Mouse (Mus musculus) layer of hippocampus, adult 2 months (tissue): ENCODE data around the gene Col5a1. TPM values are rescaled to one million over a fixed set of nuclear protein-coding genes. Genes with fewer than 3 reads are reported as not detected.

Experiments
- DNase-seq, 2 experiments: peaks; one replicate each; pipeline ENCODE4 v3.0.0; 2022; ENCODE audit warnings: low spot score in 2 of 2
- H3K27ac ChIP-seq: fragments of 200-600 bp; 2 replicates; pipeline ENCODE4 v1.8.1; 2022
- H3K4me3 ChIP-seq: fragments of 200-600 bp; 2 replicates; pipeline ENCODE4 v1.8.1; 2022; ENCODE audit warnings: mild to moderate bottlenecking
- CTCF ChIP-seq: fragments of 200-600 bp; conservative IDR thresholded peaks from 2 replicates; pipeline ENCODE4 v1.8.1; 2022; ENCODE audit warnings: antibody characterized with exemption, mild to moderate bottlenecking, moderate library complexity
- total RNA-seq, 2 experiments: library from RNA; stranded (reverse); gene quantifications; 2 replicates each; pipeline ENCODE4 v1.2.3; 2021

The Col5a1 gene
- total RNA-seq, 2 experiments from 2014 or later: 3.6 to 4.1 TPM

GRCm38 (mm10) chr2:28039647-28040325, 153.6 kb downstream of the Col5a1 start:
- Histone ChIP-seq H3K4me3 (no peak overlapping the region), H3K27ac (no peak overlapping the region)
- no peak for DNase-seq
- no peak for TF ChIP-seq CTCF

GRCm38 (mm10) chr2:28040466-28040865, 154.2 kb downstream of the Col5a1 start:
- no peak for DNase-seq
- H3K27ac ChIP-seq: no peak overlapping the region
- no peak for TF ChIP-seq CTCF
- H3K4me3 ChIP-seq: no peak overlapping the region

- Histone ChIP-seq H3K4me3 (no peak overlapping the region), H3K27ac (no peak overlapping the region)
- no peak for TF ChIP-seq CTCF
- no peak for DNase-seq
Measured at GRCm38 (mm10) chr2:28044920-28045598, 158.8 kb downstream of the Col5a1 start.

- Histone ChIP-seq H3K27ac (no peak overlapping the region), H3K4me3 (no peak overlapping the region)
- TF ChIP-seq CTCF: no peak
- DNase-seq: no peak
Measured at GRCm38 (mm10) chr2:28046311-28046710, 160.1 kb downstream of the Col5a1 start.

GRCm38 (mm10) chr2:28047092-28047491, 160.9 kb downstream of the Col5a1 start:
- DNase-seq: no peak
- no peak overlapping the region for H3K27ac ChIP-seq
- TF ChIP-seq CTCF: no peak

GRCm38 (mm10) chr2:28059922-28060321, 173.7 kb downstream of the Col5a1 start:
- DNase-seq: no peak
- Histone ChIP-seq H3K4me3 (no peak overlapping the region), H3K27ac (no peak overlapping the region)
- no peak for TF ChIP-seq CTCF

More at GRCm38 (mm10) chr2:28047092-28047491, 160.9 kb downstream of the Col5a1 start:
- no peak overlapping the region for H3K4me3 ChIP-seq

GRCm38 (mm10) chr2:28063711-28064338, 177.6 kb downstream of the Col5a1 start:
- Histone ChIP-seq H3K4me3 (no peak overlapping the region), H3K27ac (peak overlapping the region; percentile 54)
- DNase-seq: no peak
- no peak for TF ChIP-seq CTCF

- no peak for TF ChIP-seq CTCF
- Histone ChIP-seq H3K4me3 (no peak overlapping the region), H3K27ac (no peak overlapping the region)
- DNase-seq: no peak
Measured at GRCm38 (mm10) chr2:28064339-28065080, 178.3 kb downstream of the Col5a1 start.

- no peak overlapping the region for H3K4me3 ChIP-seq
- TF ChIP-seq CTCF: no peak
- DNase-seq: no peak
- no peak overlapping the region for H3K27ac ChIP-seq
Measured at GRCm38 (mm10) chr2:28065081-28065651, 178.9 kb downstream of the Col5a1 start.

- TF ChIP-seq CTCF: no peak
- peak overlapping the region; percentile 89 for H3K27ac ChIP-seq
- DNase-seq: no peak
Measured at GRCm38 (mm10) chr2:28066686-28067085, 180.5 kb downstream of the Col5a1 start.

GRCm38 (mm10) chr2:28067175-28067574, 180.9 kb downstream of the Col5a1 start:
- peak; percentile 41 to 67 for DNase-seq
- H3K4me3 ChIP-seq: no peak overlapping the region
- no peak; the same call in 1 of the 2 replicates for TF ChIP-seq CTCF

More at GRCm38 (mm10) chr2:28066686-28067085, 180.5 kb downstream of the Col5a1 start:
- H3K4me3 ChIP-seq: no peak overlapping the region

GRCm38 (mm10) chr2:28067821-28068536, 181.8 kb downstream of the Col5a1 start:
- Histone ChIP-seq H3K27ac (peak overlapping the region; percentile 89), H3K4me3 (no peak overlapping the region)
- peak in 1 of 2 experiments; percentile 5 for DNase-seq
- no peak for TF ChIP-seq CTCF

More at GRCm38 (mm10) chr2:28067175-28067574, 180.9 kb downstream of the Col5a1 start:
- peak overlapping the region; percentile 89 for H3K27ac ChIP-seq
